Comparison of ENCODE assay signal across 19 mouse cellular contexts in the genomic region with DNA sequence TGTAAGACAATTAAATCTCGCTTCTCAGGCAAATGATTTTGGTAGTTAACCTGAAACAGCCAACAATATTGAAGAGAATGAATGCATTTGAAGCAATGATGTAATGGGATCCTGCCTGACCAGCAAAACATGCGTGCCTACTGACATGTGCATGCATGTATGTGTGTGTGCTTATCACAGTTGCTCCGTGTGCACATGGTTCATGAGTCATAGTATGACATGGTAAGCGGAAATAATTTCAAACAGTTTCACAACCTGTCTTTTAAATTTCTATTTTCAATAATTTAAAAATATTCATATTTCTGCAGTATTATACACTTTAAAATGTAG.
DNase-seq lines count a peak whose midpoint lies in the region; ATAC-seq and TF ChIP-seq lines count a peak whose summit lies in the region.
"Had no signal": no experiment of that assay in that cellular context is flagged by ENCODE, and none has a peak within 500 bp of the region (broad histone marks: within the 10 kb centered on the region; RNA-seq: fewer than 3 reads in every experiment).

No protein-coding gene starts in this region.

- TF ChIP-seq POLR2A in olfactory bulb, adult 2 months (IDR thresholded peaks at IDR 0.05; ENCODE audit: insufficient read depth, low read depth, low read length): no peak

- no peak overlapping the region for H3K9ac ChIP-seq in midbrain, embryonic 12.5 days (replicated peaks)
- no peak overlapping the region for H3K9ac ChIP-seq in forebrain, embryonic 11.5 days (ENCODE audit: low read length)
- H3K9ac ChIP-seq in intestine, embryonic 16.5 days (ENCODE audit: low read depth, low read length): no peak overlapping the region
- H3K9ac ChIP-seq: embryonic facial prominence, embryonic 12.5 days; stomach, embryonic 15.5 days had no signal

- H3K27me3 ChIP-seq in midbrain, embryonic 12.5 days: peaks cover 3% of the 10 kb centered on the region; the same call in 1 of the 2 replicates
- peaks cover 17% of the 10 kb centered on the region for H3K27me3 ChIP-seq in midbrain, embryonic 10.5 days (ENCODE audit: low read depth, poor library complexity, severe bottlenecking)
- H3K27me3 ChIP-seq in forebrain, embryonic 11.5 days (ENCODE audit: control insufficient read depth, insufficient read depth, low read length): no peaks in the 10 kb centered on the region
- no peaks in the 10 kb centered on the region for H3K27me3 ChIP-seq in intestine, embryonic 16.5 days (replicated peaks; ENCODE audit: control insufficient read depth, insufficient read depth, low read length)
- H3K27me3 ChIP-seq: embryonic facial prominence, embryonic 12.5 days; stomach, embryonic 15.5 days had no signal

- peak; percentile 10 for DNase-seq in cerebellum, adult 9-11 months
- no peak for DNase-seq in cerebellum, adult 8-10 months
- no peak for DNase-seq in midbrain, embryonic 10.5 days (ENCODE audit: low spot score)
- no peak for DNase-seq in forebrain, embryonic 11.5 days (ENCODE audit: low spot score)
- no peak for DNase-seq in kidney, postnatal 36 days
- DNase-seq: adrenal gland, postnatal 25 days; gastrocnemius, postnatal 14 days; heart, adult 18-20 months; kidney, adult 18-20 months; left cerebral cortex, postnatal 4 days; liver; thymus, adult 18-20 months had no signal

- no peak overlapping the region for H3K4me3 ChIP-seq in midbrain, embryonic 12.5 days
- H3K4me3 ChIP-seq in midbrain, embryonic 10.5 days: no peak overlapping the region
- H3K4me3 ChIP-seq in forebrain, embryonic 11.5 days (ENCODE audit: low read depth, low read length): no peak overlapping the region
- H3K4me3 ChIP-seq in olfactory bulb, adult 2 months (ENCODE audit: insufficient read depth, low read depth, low read length): no peak overlapping the region
- H3K4me3 ChIP-seq in intestine, embryonic 16.5 days (ENCODE audit: low read length): no peak overlapping the region
- H3K4me3 ChIP-seq: embryonic facial prominence, embryonic 12.5 days; stomach, embryonic 15.5 days had no signal

- H3K4me1 ChIP-seq in midbrain, embryonic 12.5 days: peaks cover 11% of the 10 kb centered on the region; the same call in 1 of the 2 replicates
- H3K4me1 ChIP-seq in midbrain, embryonic 10.5 days: no peaks in the 10 kb centered on the region; the same call in 1 of the 2 replicates
- H3K4me1 ChIP-seq in forebrain, embryonic 11.5 days (replicated peaks; ENCODE audit: control insufficient read depth, insufficient read depth, low read length): peaks cover 13% of the 10 kb centered on the region; the same call in 1 of the 2 replicates
- H3K4me1 ChIP-seq in olfactory bulb, adult 2 months (ENCODE audit: control insufficient read depth, insufficient read depth, low read length): no peaks in the 10 kb centered on the region
- H3K4me1 ChIP-seq in intestine, embryonic 16.5 days (ENCODE audit: control insufficient read depth, insufficient read depth, low read length): no peaks in the 10 kb centered on the region
- H3K4me1 ChIP-seq: embryonic facial prominence, embryonic 12.5 days; stomach, embryonic 15.5 days had no signal

- H3K36me3 ChIP-seq in midbrain, embryonic 12.5 days: no peaks in the 10 kb centered on the region
- no peaks in the 10 kb centered on the region for H3K36me3 ChIP-seq in midbrain, embryonic 10.5 days
- no peaks in the 10 kb centered on the region for H3K36me3 ChIP-seq in forebrain, embryonic 11.5 days (ENCODE audit: control insufficient read depth, insufficient read depth, low read length)
- H3K36me3 ChIP-seq in intestine, embryonic 16.5 days (ENCODE audit: control insufficient read depth, insufficient read depth, low read length): no peaks in the 10 kb centered on the region
- H3K36me3 ChIP-seq: embryonic facial prominence, embryonic 12.5 days; stomach, embryonic 15.5 days had no signal

- ATAC-seq in midbrain, embryonic 12.5 days (ENCODE audit: low FRiP score, low read depth): peak; percentile 64
- ATAC-seq in forebrain, embryonic 11.5 days (replicated peaks; ENCODE audit: low FRiP score): peak; percentile 76
- no peak for ATAC-seq in intestine, embryonic 16.5 days
- ATAC-seq: lung, postnatal 0 days had no signal

- no peak overlapping the region for H3K4me2 ChIP-seq in midbrain, embryonic 12.5 days (replicated peaks)
- no peak overlapping the region for H3K4me2 ChIP-seq in forebrain, embryonic 11.5 days (ENCODE audit: low read depth, low read length, severe bottlenecking)
- H3K4me2 ChIP-seq in intestine, embryonic 16.5 days (ENCODE audit: low read depth, low read length): no peak overlapping the region
- H3K4me2 ChIP-seq: embryonic facial prominence, embryonic 12.5 days; stomach, embryonic 15.5 days had no signal

- WGBS in midbrain, embryonic 12.5 days: 57% methylated on average over 4 of the region's 4 CpGs
- WGBS in midbrain, embryonic 10.5 days: 63% methylated on average over 4 of the region's 4 CpGs
- 30% methylated on average over 4 of the region's 4 CpGs for WGBS in forebrain, embryonic 11.5 days
- 53% methylated on average over 4 of the region's 4 CpGs for WGBS in olfactory bulb, adult 2 months
- WGBS in intestine, embryonic 16.5 days: 75% methylated on average over 4 of the region's 4 CpGs

- TF ChIP-seq CTCF in olfactory bulb, adult 2 months (IDR thresholded peaks at IDR 0.05; ENCODE audit: insufficient read depth, low read depth, low read length): no peak

- H3K27ac ChIP-seq in midbrain, embryonic 12.5 days (replicated peaks): no peak overlapping the region
- H3K27ac ChIP-seq in midbrain, embryonic 10.5 days (replicated peaks): no peak overlapping the region
- H3K27ac ChIP-seq in forebrain, embryonic 11.5 days (ENCODE audit: low read depth, low read length): peak overlapping the region; percentile 51
- peak overlapping the region; percentile 93 for H3K27ac ChIP-seq in olfactory bulb, adult 2 months (ENCODE audit: insufficient read depth, low read depth, low read length)
- H3K27ac ChIP-seq in intestine, embryonic 16.5 days (ENCODE audit: low read length): no peak overlapping the region
- H3K27ac ChIP-seq: embryonic facial prominence, embryonic 12.5 days; kidney, postnatal 0 days; stomach, embryonic 15.5 days had no signal

- no peaks in the 10 kb centered on the region for H3K9me3 ChIP-seq in midbrain, embryonic 12.5 days
- H3K9me3 ChIP-seq in midbrain, embryonic 10.5 days (replicated peaks): no peaks in the 10 kb centered on the region
- H3K9me3 ChIP-seq in forebrain, embryonic 11.5 days (ENCODE audit: control insufficient read depth, low read length): no peaks in the 10 kb centered on the region
- no peaks in the 10 kb centered on the region for H3K9me3 ChIP-seq in intestine, embryonic 16.5 days (ENCODE audit: control insufficient read depth, low read length)
- H3K9me3 ChIP-seq: embryonic facial prominence, embryonic 12.5 days; stomach, embryonic 15.5 days had no signal

Comparison
In these comparisons a context has a peak if more than half of its experiments do, and no peak if none do; other contexts are left out.
1. H3K27ac ChIP-seq: peak in forebrain, embryonic 11.5 days (single experiment) and olfactory bulb, adult 2 months (single experiment); none in midbrain, embryonic 12.5 days (single experiment), midbrain, embryonic 10.5 days (single experiment) and intestine, embryonic 16.5 days (single experiment).